Mouse (Mus musculus): ENCODE measurements at regions not wholly inside any gene's neighbourhood (a gene's known extent, or its start where the extent isn't known, plus 50 kb on each side); places are given as distances from the start of the nearest gene placed in this dataset.
A peak's percentile ranks its signal among the peaks of the same experiment; 100 is the strongest.

- no peak for TF ChIP-seq CTCF (IDR thresholded peaks at IDR 0.05)
- Histone ChIP-seq H3K27ac (no peak overlapping the region), H3K4me3 (no peak overlapping the region)
- intact Hi-C loops (cut with DNase I): no loop called here
- no peak for DNase-seq (ENCODE audit: extremely low spot score in 1 of 2, low spot score in 2 of 2)
Measured at GRCm38 (mm10) chr11:65375361-65375760, 105.6 kb upstream of the Myocd start.

- intact Hi-C loops (cut with DNase I): no loop called here
- no peak for DNase-seq (ENCODE audit: extremely low spot score in 1 of 2, low spot score in 2 of 2)
- Histone ChIP-seq H3K4me3 (no peak overlapping the region), H3K27ac (no peak overlapping the region)
- TF ChIP-seq CTCF (IDR thresholded peaks at IDR 0.05): no peak
Measured at GRCm38 (mm10) chr11:65373136-65373535, 103.3 kb upstream of the Myocd start.

GRCm38 (mm10) chr11:65372309-65372811 is 102.6 kb upstream of the Myocd start:
- intact Hi-C loops (cut with DNase I): no loop called here

GRCm38 (mm10) chr11:65367825-65368224 is 98.0 kb upstream of the Myocd start:
- no peak for TF ChIP-seq CTCF (IDR thresholded peaks at IDR 0.05)
- no peak overlapping the region for H3K27ac ChIP-seq
- intact Hi-C loops (cut with DNase I): no loop called here
- no peak overlapping the region for H3K4me3 ChIP-seq
- DNase-seq (ENCODE audit: extremely low spot score in 1 of 2, low spot score in 2 of 2): no peak

More at GRCm38 (mm10) chr11:65372309-65372811, 102.6 kb upstream of the Myocd start:
- no peak for TF ChIP-seq CTCF (IDR thresholded peaks at IDR 0.05)
- Histone ChIP-seq H3K4me3 (no peak overlapping the region), H3K27ac (no peak overlapping the region)
- no peak for DNase-seq (ENCODE audit: extremely low spot score in 1 of 2, low spot score in 2 of 2)

GRCm38 (mm10) chr11:65366677-65367370 is 97.0 kb upstream of the Myocd start:
- Histone ChIP-seq H3K4me3 (no peak overlapping the region), H3K27ac (no peak overlapping the region)
- intact Hi-C loops (cut with DNase I): no loop called here
- DNase-seq (ENCODE audit: extremely low spot score in 1 of 2, low spot score in 2 of 2): no peak
- no peak for TF ChIP-seq CTCF (IDR thresholded peaks at IDR 0.05)

- Histone ChIP-seq H3K27ac (peak overlapping the region; percentile 36), H3K4me3 (no peak overlapping the region)
- DNase-seq (ENCODE audit: extremely low spot score in 1 of 2, low spot score in 2 of 2): peak; percentile 13 to 17
- TF ChIP-seq CTCF (IDR thresholded peaks at IDR 0.05): no peak
- intact Hi-C loops (cut with DNase I): no loop called here
Measured at GRCm38 (mm10) chr11:65365751-65366559, 96.2 kb upstream of the Myocd start.

- intact Hi-C loops (cut with DNase I): no loop called here
- no peak for DNase-seq (ENCODE audit: extremely low spot score in 1 of 2, low spot score in 2 of 2)
- TF ChIP-seq CTCF (IDR thresholded peaks at IDR 0.05): no peak
- H3K4me3 ChIP-seq: no peak overlapping the region
- H3K27ac ChIP-seq: no peak overlapping the region
Measured at GRCm38 (mm10) chr11:65364910-65365309, 95.1 kb upstream of the Myocd start.

GRCm38 (mm10) chr11:65363846-65364245 is 94.1 kb upstream of the Myocd start:
- DNase-seq (ENCODE audit: extremely low spot score in 1 of 2, low spot score in 2 of 2): no peak
- intact Hi-C loops (cut with DNase I): no loop called here
- no peak for TF ChIP-seq CTCF (IDR thresholded peaks at IDR 0.05)
- H3K27ac ChIP-seq: no peak overlapping the region
- no peak overlapping the region for H3K4me3 ChIP-seq

- Histone ChIP-seq H3K27ac (no peak overlapping the region), H3K4me3 (no peak overlapping the region)
- no peak for DNase-seq (ENCODE audit: extremely low spot score in 1 of 2, low spot score in 2 of 2)
- intact Hi-C loops (cut with DNase I): no loop called here
- TF ChIP-seq CTCF (IDR thresholded peaks at IDR 0.05): no peak
Measured at GRCm38 (mm10) chr11:65360729-65361128, 90.9 kb upstream of the Myocd start.

- no peak overlapping the region for H3K4me3 ChIP-seq
Measured at GRCm38 (mm10) chr11:65358908-65359307, 89.1 kb upstream of the Myocd start.

GRCm38 (mm10) chr11:65352516-65352915 is 82.7 kb upstream of the Myocd start:
- Histone ChIP-seq H3K4me3 (no peak overlapping the region), H3K27ac (no peak overlapping the region)
- intact Hi-C loops (cut with DNase I): no loop called here
- no peak for TF ChIP-seq CTCF (IDR thresholded peaks at IDR 0.05)
- DNase-seq (ENCODE audit: extremely low spot score in 1 of 2, low spot score in 2 of 2): no peak

More at GRCm38 (mm10) chr11:65358908-65359307, 89.1 kb upstream of the Myocd start:
- intact Hi-C loops (cut with DNase I): no loop called here
- no peak overlapping the region for H3K27ac ChIP-seq
- TF ChIP-seq CTCF (IDR thresholded peaks at IDR 0.05): no peak
- no peak for DNase-seq (ENCODE audit: extremely low spot score in 1 of 2, low spot score in 2 of 2)

- no peak for DNase-seq (ENCODE audit: extremely low spot score in 1 of 2, low spot score in 2 of 2)
- intact Hi-C loops (cut with DNase I): no loop called here
- no peak; the same call in 1 of the 2 replicates for TF ChIP-seq CTCF (IDR thresholded peaks at IDR 0.05)
- H3K27ac ChIP-seq: no peak overlapping the region
- H3K4me3 ChIP-seq: no peak overlapping the region
Measured at GRCm38 (mm10) chr11:65349013-65349412, 79.2 kb upstream of the Myocd start.

All from left cerebral cortex, adult 2 months (tissue).